Comparison of ENCODE assay signal across 17 mouse cellular contexts in the genomic region with DNA sequence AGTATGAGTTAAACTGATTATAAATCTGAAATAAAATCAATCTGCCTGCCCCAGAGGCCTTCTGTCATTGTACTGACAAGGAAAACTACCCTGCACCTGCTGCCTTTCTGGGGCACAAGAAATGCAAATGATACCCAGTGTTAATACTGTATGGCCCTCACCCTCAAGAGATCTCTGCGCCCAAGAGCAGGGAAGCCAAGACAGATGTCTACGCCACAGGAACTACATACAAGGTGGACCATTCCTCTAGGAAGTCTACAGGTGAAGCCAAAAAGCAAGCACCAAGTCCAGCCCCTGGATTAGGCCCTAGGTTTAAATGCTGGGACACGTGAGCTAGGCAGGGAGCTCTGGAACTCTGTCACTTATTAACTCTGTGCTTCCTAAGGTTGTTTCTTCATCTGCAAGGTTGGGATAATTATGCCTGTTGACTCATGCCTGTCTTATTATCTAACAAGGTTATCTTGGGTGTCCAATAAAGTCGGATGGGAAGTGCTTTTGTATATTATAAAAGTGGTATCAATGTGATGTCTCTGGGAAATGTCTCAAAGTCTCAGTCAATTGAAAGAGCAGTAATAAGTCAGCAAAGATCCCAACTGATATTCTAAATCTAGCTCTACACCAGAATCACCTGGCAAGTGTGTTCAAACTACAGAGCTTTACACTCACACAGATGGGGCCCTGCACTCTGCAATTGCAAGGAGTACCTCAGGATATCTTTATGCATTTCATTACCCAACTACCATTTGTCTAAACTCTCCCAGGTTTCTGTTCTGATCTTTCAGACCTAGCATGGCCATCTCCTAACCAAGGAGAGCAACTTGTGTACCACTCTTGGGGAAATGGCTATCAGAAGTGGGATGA. TPM values are rescaled to one million over a fixed set of nuclear protein-coding genes. Genes with fewer than 3 reads are reported as not detected.
DNase-seq lines count a peak whose midpoint lies in the region; ATAC-seq and TF ChIP-seq lines count a peak whose summit lies in the region.
"Had no signal": no experiment of that assay in that cellular context is flagged by ENCODE, and none has a peak within 500 bp of the region (broad histone marks: within the 10 kb centered on the region; RNA-seq: fewer than 3 reads in every experiment).

No protein-coding gene starts in this region.

- peak overlapping the region; percentile 81 for H3K27ac ChIP-seq in embryonic fibroblast, embryonic 13.5 days (ENCODE audit: insufficient read depth, low read length)
- H3K27ac ChIP-seq in intestine, embryonic 16.5 days (ENCODE audit: low read length): peak overlapping the region; percentile 69
- H3K27ac ChIP-seq in kidney, embryonic 16.5 days (ENCODE audit: low read length): peak overlapping the region; percentile 74
- no peak overlapping the region for H3K27ac ChIP-seq in liver, postnatal 0 days (ENCODE audit: low read depth)
- H3K27ac ChIP-seq: embryonic facial prominence, embryonic 15.5 days; forebrain, embryonic 13.5 days; liver, embryonic 15.5 days had no signal

- no peak overlapping the region for H3K4me2 ChIP-seq in intestine, embryonic 16.5 days (ENCODE audit: low read depth, low read length)
- no peak overlapping the region for H3K4me2 ChIP-seq in kidney, embryonic 16.5 days (replicated peaks; ENCODE audit: low read depth, low read length)
- no peak overlapping the region for H3K4me2 ChIP-seq in liver, postnatal 0 days (ENCODE audit: low read depth, low read length)
- H3K4me2 ChIP-seq: embryonic facial prominence, embryonic 15.5 days; forebrain, embryonic 13.5 days; liver, embryonic 15.5 days; midbrain, embryonic 11.5 days had no signal

- no peak for DNase-seq in liver, postnatal 0 days
- DNase-seq in gastrocnemius, postnatal 10 days: no peak
- no peak for DNase-seq in adrenal gland, postnatal 4 days (ENCODE audit: low spot score in 2 of 2)
- no peak for DNase-seq in thymus, postnatal 25 days
- DNase-seq: adrenal gland, postnatal 14 days; cerebellum, adult 9-10 months; lung, postnatal 14 days; thymus, adult 18-20 months had no signal

- H3K4me3 ChIP-seq in embryonic fibroblast, embryonic 13.5 days (ENCODE audit: insufficient read depth, low read length): no peak overlapping the region
- H3K4me3 ChIP-seq in intestine, embryonic 16.5 days (ENCODE audit: low read length): no peak overlapping the region
- no peak overlapping the region for H3K4me3 ChIP-seq in kidney, embryonic 16.5 days (ENCODE audit: low read length)
- no peak overlapping the region for H3K4me3 ChIP-seq in liver, postnatal 0 days (ENCODE audit: low read depth, low read length)
- H3K4me3 ChIP-seq: embryonic facial prominence, embryonic 15.5 days; forebrain, embryonic 13.5 days; liver, embryonic 15.5 days had no signal

- TF ChIP-seq CTCF in embryonic fibroblast, embryonic 13.5 days (IDR thresholded peaks at IDR 0.05; ENCODE audit: borderline replicate concordance, insufficient read depth, low read length): no peak
- no peak for TF ChIP-seq CTCF in liver, postnatal 0 days (IDR thresholded peaks at IDR 0.05; ENCODE audit: low read depth)

- peak; percentile 82 for ATAC-seq in intestine, embryonic 16.5 days
- peak; percentile 54; the same call in 1 of the 2 replicates for ATAC-seq in kidney, embryonic 16.5 days (ENCODE audit: low FRiP score, low TSS enrichment)
- peak; percentile 47; the same call in 1 of the 2 replicates for ATAC-seq in liver, postnatal 0 days
- ATAC-seq: forebrain, embryonic 13.5 days; hindbrain, embryonic 16.5 days had no signal

- H3K9me3 ChIP-seq in intestine, embryonic 16.5 days (ENCODE audit: control insufficient read depth, low read length): no peaks in the 10 kb centered on the region
- H3K9me3 ChIP-seq in kidney, embryonic 16.5 days (ENCODE audit: low read length): no peaks in the 10 kb centered on the region
- H3K9me3 ChIP-seq in liver, postnatal 0 days (ENCODE audit: low read length): no peaks in the 10 kb centered on the region
- H3K9me3 ChIP-seq: embryonic facial prominence, embryonic 15.5 days; forebrain, embryonic 13.5 days; G1E; liver, embryonic 15.5 days had no signal

- H3K9ac ChIP-seq in intestine, embryonic 16.5 days (ENCODE audit: low read depth, low read length): no peak overlapping the region
- no peak overlapping the region for H3K9ac ChIP-seq in kidney, embryonic 16.5 days (replicated peaks; ENCODE audit: low read length)
- no peak overlapping the region for H3K9ac ChIP-seq in liver, postnatal 0 days (replicated peaks)
- H3K9ac ChIP-seq: embryonic facial prominence, embryonic 15.5 days; forebrain, embryonic 13.5 days; liver, embryonic 15.5 days had no signal

- no peak for TF ChIP-seq POLR2A in embryonic fibroblast, embryonic 13.5 days (IDR thresholded peaks at IDR 0.05; ENCODE audit: low read depth, low read length)

- peaks cover 26% of the 10 kb centered on the region for H3K4me1 ChIP-seq in embryonic fibroblast, embryonic 13.5 days (ENCODE audit: control insufficient read depth, insufficient read depth, low read length)
- H3K4me1 ChIP-seq in intestine, embryonic 16.5 days (ENCODE audit: control insufficient read depth, insufficient read depth, low read length): peaks cover 26% of the 10 kb centered on the region
- peaks cover 29% of the 10 kb centered on the region for H3K4me1 ChIP-seq in kidney, embryonic 16.5 days (ENCODE audit: insufficient read depth, low read length)
- peaks cover 24% of the 10 kb centered on the region for H3K4me1 ChIP-seq in liver, postnatal 0 days (ENCODE audit: insufficient read depth)
- H3K4me1 ChIP-seq: forebrain, embryonic 13.5 days had no signal

- H3K27me3 ChIP-seq in intestine, embryonic 16.5 days (replicated peaks; ENCODE audit: control insufficient read depth, insufficient read depth, low read length): no peaks in the 10 kb centered on the region
- no peaks in the 10 kb centered on the region for H3K27me3 ChIP-seq in kidney, embryonic 16.5 days (ENCODE audit: insufficient read depth, low read length)
- no peaks in the 10 kb centered on the region for H3K27me3 ChIP-seq in liver, postnatal 0 days (ENCODE audit: insufficient read depth, low read length)
- H3K27me3 ChIP-seq: embryonic facial prominence, embryonic 15.5 days; forebrain, embryonic 13.5 days; liver, embryonic 15.5 days had no signal

- 69% methylated on average over 4 of the region's 4 CpGs for WGBS in intestine, embryonic 16.5 days
- WGBS in kidney, embryonic 16.5 days: 72% methylated on average over 4 of the region's 4 CpGs
- 74% methylated on average over 4 of the region's 4 CpGs for WGBS in liver, postnatal 0 days (ENCODE audit: insufficient replicate concordance)

- H3K36me3 ChIP-seq in intestine, embryonic 16.5 days (ENCODE audit: control insufficient read depth, insufficient read depth, low read length): peaks cover 3% of the 10 kb centered on the region; the same call in 1 of the 2 replicates
- peaks cover 13% of the 10 kb centered on the region for H3K36me3 ChIP-seq in kidney, embryonic 16.5 days (ENCODE audit: insufficient read depth, low read length)
- peaks cover 10% of the 10 kb centered on the region for H3K36me3 ChIP-seq in liver, postnatal 0 days (replicated peaks; ENCODE audit: insufficient read depth, low read length)

- no peak for TF ChIP-seq EP300 in liver, postnatal 0 days (IDR thresholded peaks at IDR 0.05; ENCODE audit: low read depth)

RNA-seq across cellular contexts. Expression of a gene that starts 36.9 kb away (rescaled TPM):
- polyA plus RNA-seq in embryonic fibroblast, embryonic 13.5 days (2011; ENCODE audit: insufficient read length, low read depth, missing spikeins): 318 and 370 TPM in 2 replicates
- 645 and 812 TPM in 2 replicates for polyA plus RNA-seq in intestine, embryonic 16.5 days (2015; fragmentation: Nextera tagmentation; extraction: Ambion mirVana)
- 632 and 680 TPM in 2 replicates for polyA plus RNA-seq in kidney, embryonic 16.5 days (2015; fragmentation: Nextera tagmentation; extraction: Ambion mirVana)
- polyA plus RNA-seq in liver, postnatal 0 days (2015; fragmentation: Nextera tagmentation; extraction: Ambion mirVana): 331 and 349 TPM in 2 replicates
- total RNA-seq in gastrocnemius, postnatal 10 days (2021): 100 to 1,000 TPM; 137 to 142 TPM
- total RNA-seq in adrenal gland, postnatal 4 days (2021): 100 to 1,000 TPM; 304 to 332 TPM
